ENCODE assay signal across 9 mouse cellular contexts in genomic region chr9:114767030-114767429, GRCm38 (mm10). TPM values are rescaled to one million over a fixed set of nuclear protein-coding genes. Genes with fewer than 3 reads are reported as not detected.
DNase-seq lines count a peak whose midpoint lies in the region; ATAC-seq and TF ChIP-seq lines count a peak whose summit lies in the region.
"Had no signal": no experiment of that assay in that cellular context is flagged by ENCODE, and none has a peak within 500 bp of the region (broad histone marks: within the 10 kb centered on the region; RNA-seq: fewer than 3 reads in every experiment).

No protein-coding gene starts in this region.

- TF ChIP-seq CTCF in lung, adult 2 months (IDR thresholded peaks at IDR 0.05; ENCODE audit: insufficient read depth, low read length), result no peak

- no peak overlapping the region for H3K4me3 ChIP-seq in intestine, embryonic 16.5 days (ENCODE audit: low read length)
- H3K4me3 ChIP-seq in intestine, embryonic 15.5 days (replicated peaks), result no peak overlapping the region
- H3K4me3 ChIP-seq in embryonic facial prominence, embryonic 11.5 days (ENCODE audit: low read depth, low read length), result no peak overlapping the region
- no peak overlapping the region for H3K4me3 ChIP-seq in lung, adult 2 months (replicated peaks; ENCODE audit: extremely low read depth, low read depth, low read length)
- H3K4me3 ChIP-seq: left cerebral cortex, adult 2 months had no signal

- no peaks in the 10 kb centered on the region for H3K27me3 ChIP-seq in intestine, embryonic 16.5 days (replicated peaks; ENCODE audit: control insufficient read depth, insufficient read depth, low read length)
- H3K27me3 ChIP-seq in intestine, embryonic 15.5 days (replicated peaks), result no peaks in the 10 kb centered on the region
- H3K27me3 ChIP-seq in embryonic facial prominence, embryonic 11.5 days (ENCODE audit: control insufficient read depth, insufficient read depth, low read length), result no peaks in the 10 kb centered on the region

- peak; percentile 76 for DNase-seq in adrenal gland, postnatal 10 days
- peak; percentile 24 for DNase-seq in embryonic facial prominence, embryonic 11.5 days (ENCODE audit: low spot score)
- DNase-seq in kidney, postnatal 4 days, result peak; percentile 67 to 78
- no peak for DNase-seq in thymus, postnatal 4 days
- DNase-seq in lung, adult 2 months, result no peak
- no peak for DNase-seq in urinary bladder, postnatal 4 days (ENCODE audit: low spot score in 2 of 2)

- H3K4me1 ChIP-seq in intestine, embryonic 16.5 days (ENCODE audit: control insufficient read depth, insufficient read depth, low read length), result no peaks in the 10 kb centered on the region
- H3K4me1 ChIP-seq in intestine, embryonic 15.5 days (replicated peaks), result no peaks in the 10 kb centered on the region
- no peaks in the 10 kb centered on the region for H3K4me1 ChIP-seq in embryonic facial prominence, embryonic 11.5 days (ENCODE audit: control insufficient read depth, insufficient read depth, low read length)
- H3K4me1 ChIP-seq in lung, adult 2 months (ENCODE audit: control insufficient read depth, insufficient read depth, low read length), result no peaks in the 10 kb centered on the region

- TF ChIP-seq POLR2A in lung, adult 2 months (IDR thresholded peaks at IDR 0.05; ENCODE audit: borderline replicate concordance, extremely low read depth, low read depth, low read length), result no peak

- no peak overlapping the region for H3K27ac ChIP-seq in intestine, embryonic 16.5 days (ENCODE audit: low read length)
- no peak overlapping the region for H3K27ac ChIP-seq in intestine, embryonic 15.5 days
- no peak overlapping the region; the same call in 1 of the 2 replicates for H3K27ac ChIP-seq in embryonic facial prominence, embryonic 11.5 days (replicated peaks; ENCODE audit: low read depth, low read length)
- H3K27ac ChIP-seq: left cerebral cortex, adult 2 months had no signal

- no peak overlapping the region for H3K4me2 ChIP-seq in intestine, embryonic 16.5 days (ENCODE audit: low read depth, low read length)
- H3K4me2 ChIP-seq in intestine, embryonic 15.5 days (replicated peaks), result no peak overlapping the region
- no peak overlapping the region for H3K4me2 ChIP-seq in embryonic facial prominence, embryonic 11.5 days (ENCODE audit: low read depth, low read length)

- 0 out of 2 replicates have a peak, but pooled peaks have one; percentile 21 for ATAC-seq in intestine, embryonic 16.5 days
- ATAC-seq in intestine, embryonic 15.5 days, result no peak
- ATAC-seq in embryonic facial prominence, embryonic 11.5 days (replicated peaks; ENCODE audit: insufficient number of reproducible peaks, low FRiP score, low TSS enrichment, low read depth), result no peak

- 0 out of 2 replicates have a peak, but pooled peaks cover 3% of the 10 kb centered on the region for H3K9me3 ChIP-seq in intestine, embryonic 16.5 days (ENCODE audit: control insufficient read depth, low read length)
- no peaks in the 10 kb centered on the region for H3K9me3 ChIP-seq in intestine, embryonic 15.5 days
- no peaks in the 10 kb centered on the region for H3K9me3 ChIP-seq in embryonic facial prominence, embryonic 11.5 days (replicated peaks; ENCODE audit: control insufficient read depth, low read length)

- H3K36me3 ChIP-seq in intestine, embryonic 16.5 days (ENCODE audit: control insufficient read depth, insufficient read depth, low read length), result peaks cover 4% of the 10 kb centered on the region
- H3K36me3 ChIP-seq in intestine, embryonic 15.5 days, result peaks cover 1% of the 10 kb centered on the region
- H3K36me3 ChIP-seq in embryonic facial prominence, embryonic 11.5 days (replicated peaks; ENCODE audit: control insufficient read depth, insufficient read depth, low read depth, low read length), result peaks cover 2% of the 10 kb centered on the region; the same call in 1 of the 2 replicates

- WGBS in intestine, embryonic 16.5 days, result 73% methylated on average over 13 of the region's 13 CpGs
- 75% methylated on average over 13 of the region's 13 CpGs for WGBS in intestine, embryonic 15.5 days
- WGBS in embryonic facial prominence, embryonic 11.5 days, result 53% methylated on average over 13 of the region's 13 CpGs
- WGBS in lung, adult 2 months, result 62% methylated on average over 13 of the region's 13 CpGs

- no peak overlapping the region for H3K9ac ChIP-seq in intestine, embryonic 16.5 days (ENCODE audit: low read depth, low read length)
- H3K9ac ChIP-seq in intestine, embryonic 15.5 days, result no peak overlapping the region
- no peak overlapping the region for H3K9ac ChIP-seq in embryonic facial prominence, embryonic 11.5 days (replicated peaks; ENCODE audit: low read length)

RNA-seq across cellular contexts. Expression of gene Cmtm7, which starts 14.6 kb away (rescaled TPM):
- polyA plus RNA-seq in intestine, embryonic 16.5 days (2015; fragmentation: Nextera tagmentation; extraction: Ambion mirVana), result 82.5 and 86.6 TPM in 2 replicates
- polyA plus RNA-seq in intestine, embryonic 15.5 days (2015; fragmentation: Nextera tagmentation; extraction: Ambion mirVana), result 89.8 and 100 TPM in 2 replicates
- 10 to 100 TPM; 32.4 to 32.9 TPM for total RNA-seq in adrenal gland, postnatal 10 days (2021)
- 64.6 and 75.0 TPM in 2 replicates for polyA plus RNA-seq in embryonic facial prominence, embryonic 11.5 days (2014; fragmentation: Nextera tagmentation; extraction: Ambion mirVana)
- polyA plus RNA-seq in lung, adult 2 months (2012; rRNA removed), result 86.0 and 88.9 TPM in 2 replicates

RNA-seq across cellular contexts. Expression of gene Cmtm6, which starts 36.1 kb away (rescaled TPM):
- polyA plus RNA-seq in intestine, embryonic 16.5 days (2015; fragmentation: Nextera tagmentation; extraction: Ambion mirVana), result 100 and 113 TPM in 2 replicates
- 77.5 and 77.7 TPM in 2 replicates for polyA plus RNA-seq in intestine, embryonic 15.5 days (2015; fragmentation: Nextera tagmentation; extraction: Ambion mirVana)
- total RNA-seq in adrenal gland, postnatal 10 days (2021), result 10 to 100 TPM; 59.4 to 61.0 TPM
- polyA plus RNA-seq in embryonic facial prominence, embryonic 11.5 days (2014; fragmentation: Nextera tagmentation; extraction: Ambion mirVana), result 29.3 and 30.0 TPM in 2 replicates
- 50.9 and 79.8 TPM in 2 replicates for polyA plus RNA-seq in lung, adult 2 months (2012; rRNA removed)

Comparison
In these comparisons a context has a peak if more than half of its experiments do, and no peak if none do; other contexts are left out.
1. DNase-seq: peak in adrenal gland, postnatal 10 days (single experiment), embryonic facial prominence, embryonic 11.5 days (single experiment) and kidney, postnatal 4 days (2 of 2); none in thymus, postnatal 4 days (single experiment), lung, adult 2 months (single experiment) and urinary bladder, postnatal 4 days (0 of 2).